Mouse (Mus musculus) ES-E14 (cell line): ENCODE results near the gene Grxcr1. TPM values are rescaled to one million over a fixed set of nuclear protein-coding genes. Genes with fewer than 3 reads are reported as not detected.

Experiments used
- DNase-seq: peaks from one replicate; pipeline ENCODE4 v3.0.0-alpha.2; 2013; ENCODE audit warnings: low read depth, low spot score
- H3K27ac ChIP-seq: 2 replicates; pipeline ENCODE4 v1.5.1; 2012; ENCODE audit warnings: low read depth, mild to moderate bottlenecking, low read length, moderate library complexity, mixed read lengths; ENCODE audit not compliant: poor library complexity, insufficient read depth, severe bottlenecking
- H3K36me3 ChIP-seq: 2 replicates; pipeline ENCODE4 v1.6.1; 2012; ENCODE audit warnings: mild to moderate bottlenecking, low read length, moderate library complexity, mixed read lengths; ENCODE audit not compliant: control insufficient read depth, poor library complexity, insufficient read depth, severe bottlenecking
- H3K4me1 ChIP-seq, 2 experiments: fragments of 150-350 bp in 1 of 2; sonication (generic) in 1 of 2; 2 replicates each; pipeline ENCODE4 v1.6.1; 2012; ENCODE audit warnings: low read length in 2 of 2, mild to moderate bottlenecking in 1 of 2, mixed read lengths in 1 of 2; ENCODE audit not compliant: control insufficient read depth in 2 of 2, insufficient read depth in 2 of 2, poor library complexity in 1 of 2
- H3K4me3 ChIP-seq, 2 experiments: fragments of 150-350 bp in 1 of 2; sonication (generic) in 1 of 2; 2 replicates each; pipeline ENCODE4 v1.5.1; 2012; ENCODE audit warnings: low read length in 2 of 2, low read depth in 1 of 2, mild to moderate bottlenecking in 1 of 2, mixed read lengths in 1 of 2; ENCODE audit not compliant: insufficient read depth in 1 of 2, poor library complexity in 1 of 2, severe bottlenecking in 1 of 2
- H3K9ac ChIP-seq: 2 replicates; pipeline ENCODE4 v1.6.1; 2012; ENCODE audit warnings: low read depth, mild to moderate bottlenecking, low read length, mixed read lengths; ENCODE audit not compliant: poor library complexity, insufficient read depth, severe bottlenecking
- H3K9me3 ChIP-seq: fragments of 150-350 bp; sonication (generic); 2 replicates; pipeline ENCODE4 v1.6.1; 2012; ENCODE audit warnings: low read depth, mild to moderate bottlenecking, low read length; ENCODE audit not compliant: control insufficient read depth, insufficient read depth
- CHD2 ChIP-seq: IDR thresholded peaks from 2 replicates; pipeline ENCODE4 v1.6.1; 2014; ENCODE audit warnings: mild to moderate bottlenecking, low read depth, low read length, inconsistent platforms
- HCFC1 ChIP-seq: IDR thresholded peaks from 2 replicates; pipeline ENCODE4 v1.6.1; 2012; ENCODE audit warnings: low read length, inconsistent platforms, borderline replicate concordance; ENCODE audit not compliant: insufficient read depth
- MAFK ChIP-seq: IDR thresholded peaks from 2 replicates; pipeline ENCODE4 v1.6.1; 2014; ENCODE audit warnings: mild to moderate bottlenecking, low read depth, low read length, inconsistent platforms; ENCODE audit not compliant: insufficient read depth
- ZC3H11A ChIP-seq: IDR thresholded peaks from 2 replicates; pipeline ENCODE4 v1.6.1; 2012; ENCODE audit warnings: low read depth, mild to moderate bottlenecking, inconsistent platforms, low read length, borderline replicate concordance
- ZNF384 ChIP-seq: IDR thresholded peaks from 2 replicates; pipeline ENCODE4 v1.6.1; 2012; ENCODE audit warnings: low read depth, low read length, inconsistent platforms
- in situ Hi-C, 2 experiments: fragments of 600-800 bp; cut with MboI; formaldehyde crosslinking; loops; one replicate each; pipeline ENCODE4 v1.15.1; 2025; ENCODE audit warnings: low sequenced_read_pairs in 2 of 2, inconsistent platforms in 1 of 2; ENCODE audit not compliant: unreplicated experiment in 2 of 2
- total RNA-seq: library from RNA; depleted of rRNA; stranded (reverse); fragments of 300-350 nt; gene quantifications from 2 replicates; pipeline ENCODE4 v1.2.3, GENCODE M21; 2012

The Grxcr1 gene
- total RNA-seq, 1 experiment = not detected

GRCm38 (mm10) chr5:68070308-68070707 is 38.7 kb downstream of the Grxcr1 start:
- Histone ChIP-seq H3K9ac (no peak overlapping the region), H3K27ac (no peak overlapping the region), H3K4me1 (no peaks in the 10 kb centered on the region), H3K9me3 (no peaks in the 10 kb centered on the region), H3K36me3 (no peaks in the 10 kb centered on the region), H3K4me3 (no peak overlapping the region)
- DNase-seq = no peak
- TF ChIP-seq ZNF384 = no peak
- TF ChIP-seq HCFC1 = no peak
- TF ChIP-seq ZC3H11A = no peak
- no peak for TF ChIP-seq MAFK
- no peak for TF ChIP-seq CHD2
- in situ Hi-C loops = no loop called here

GRCm38 (mm10) chr5:68071857-68072256 is 40.2 kb downstream of the Grxcr1 start:
- Histone ChIP-seq H3K4me3 (no peak overlapping the region), H3K9me3 (no peaks in the 10 kb centered on the region), H3K36me3 (no peaks in the 10 kb centered on the region), H3K4me1 (no peaks in the 10 kb centered on the region), H3K9ac (no peak overlapping the region), H3K27ac (no peak overlapping the region)
- DNase-seq = no peak
- TF ChIP-seq MAFK (no peak), ZNF384 (no peak), ZC3H11A (no peak), HCFC1 (no peak), CHD2 (no peak)
- in situ Hi-C loops = no loop called here

GRCm38 (mm10) chr5:68086535-68087098 is 55.0 kb downstream of the Grxcr1 start:
- no peaks in the 10 kb centered on the region for H3K36me3 ChIP-seq
- no peak overlapping the region for H3K4me3 ChIP-seq
- H3K9me3 ChIP-seq = no peaks in the 10 kb centered on the region
- no peak for TF ChIP-seq HCFC1
- H3K9ac ChIP-seq = no peak overlapping the region
- in situ Hi-C loops = no loop called here
- DNase-seq = no peak
- H3K4me1 ChIP-seq = no peaks in the 10 kb centered on the region
- H3K27ac ChIP-seq = no peak overlapping the region

- in situ Hi-C loops = no loop called here
- no peak for DNase-seq
- no peaks in the 10 kb centered on the region for H3K4me1 ChIP-seq
Observed at GRCm38 (mm10) chr5:68087174-68087573, 55.5 kb downstream of the Grxcr1 start.

GRCm38 (mm10) chr5:68093085-68093484 is 61.5 kb downstream of the Grxcr1 start:
- Histone ChIP-seq H3K27ac (no peak overlapping the region), H3K4me1 (no peaks in the 10 kb centered on the region), H3K4me3 (no peak overlapping the region), H3K36me3 (no peaks in the 10 kb centered on the region), H3K9me3 (no peaks in the 10 kb centered on the region), H3K9ac (no peak overlapping the region)
- no peak for DNase-seq
- in situ Hi-C loops = no loop called here
- TF ChIP-seq ZC3H11A (no peak), HCFC1 (no peak), ZNF384 (no peak), CHD2 (no peak), MAFK (no peak)

More at GRCm38 (mm10) chr5:68087174-68087573, 55.5 kb downstream of the Grxcr1 start:
- Histone ChIP-seq H3K4me3 (no peak overlapping the region), H3K9me3 (no peaks in the 10 kb centered on the region), H3K36me3 (no peaks in the 10 kb centered on the region), H3K9ac (no peak overlapping the region), H3K27ac (no peak overlapping the region)
- no peak for TF ChIP-seq CHD2
- no peak for TF ChIP-seq MAFK
- TF ChIP-seq ZNF384 = no peak
- no peak for TF ChIP-seq HCFC1
- TF ChIP-seq ZC3H11A = no peak
